Mouse (Mus musculus) erythroblast, embryonic 14.5 days (primary cell): ENCODE data around the gene Xxylt1. TPM values are rescaled to one million over a fixed set of nuclear protein-coding genes. Genes with fewer than 3 reads are reported as not detected.

Experiments
- H3K27me3 ChIP-seq: 2 replicates; pipeline ENCODE4 v1.6.1; 2012; ENCODE audit warnings: inconsistent platforms; ENCODE audit not compliant: control insufficient read depth
- H3K36me3 ChIP-seq: 2 replicates; pipeline ENCODE4 v1.6.1; 2012; ENCODE audit warnings: mild to moderate bottlenecking, inconsistent platforms; ENCODE audit not compliant: control insufficient read depth
- H3K4me1 ChIP-seq: 2 replicates; pipeline ENCODE4 v1.6.1; 2012; ENCODE audit warnings: inconsistent platforms; ENCODE audit not compliant: control insufficient read depth
- H3K4me3 ChIP-seq: replicated peaks from 2 replicates; pipeline ENCODE3; 2012; ENCODE audit warnings: moderate library complexity, mild to moderate bottlenecking, inconsistent platforms
- H3K9me3 ChIP-seq: 2 replicates; pipeline ENCODE4 v1.6.1; 2012; ENCODE audit warnings: low read length, inconsistent platforms, mixed read lengths; ENCODE audit not compliant: control insufficient read depth
- GATA1 ChIP-seq: IDR thresholded peaks from 2 replicates; pipeline ENCODE4 v1.6.1; 2012; ENCODE audit warnings: low read length, inconsistent platforms, mixed read lengths
- TAL1 ChIP-seq: IDR thresholded peaks from 3 replicates; pipeline ENCODE4 v1.6.1; 2012; ENCODE audit warnings: low read length, inconsistent platforms, mixed read lengths
- polyA plus RNA-seq: library from polyadenylated mRNA; stranded (reverse); fragments of >175 nt; gene quantifications from 2 replicates; pipeline ENCODE4 v1.2.3, GENCODE M21; 2012

Gene Xxylt1
- polyA plus RNA-seq, 1 experiment, result 0.04 TPM

GRCm38 (mm10) chr16:31080573-31081051 is 620 bp downstream of the Xxylt1 start:
- H3K27me3 ChIP-seq, result no peaks in the 10 kb centered on the region
- no peaks in the 10 kb centered on the region for H3K9me3 ChIP-seq
- H3K4me3 ChIP-seq, result peak overlapping the region; percentile 75
- peaks cover 25% of the 10 kb centered on the region for H3K4me1 ChIP-seq
- H3K36me3 ChIP-seq, result peaks cover 3% of the 10 kb centered on the region
- TF ChIP-seq GATA1, result no peak
- no peak for TF ChIP-seq TAL1

DNA sequence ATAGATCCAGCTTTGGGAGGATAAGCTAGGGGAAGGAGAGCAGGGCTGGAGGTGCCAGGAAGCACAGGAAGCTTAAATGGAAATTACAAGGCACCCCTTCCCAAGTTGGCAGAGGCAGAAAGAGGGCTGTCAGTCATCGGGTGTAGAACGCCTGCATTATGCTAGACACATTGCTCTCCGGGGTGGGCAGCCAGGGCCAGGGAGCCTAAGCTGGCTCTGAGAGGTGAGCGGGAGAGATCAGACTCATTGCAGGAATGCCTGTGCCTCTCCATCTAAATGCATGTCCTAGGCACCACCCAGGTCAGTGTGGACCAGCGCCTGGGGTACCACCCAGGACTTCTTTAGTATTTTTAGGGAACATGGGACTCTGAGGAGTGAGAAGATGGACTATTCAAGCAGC is 3.8 kb downstream of the Xxylt1 start:
- H3K27me3 ChIP-seq, result no peaks in the 10 kb centered on the region
- no peak overlapping the region for H3K4me3 ChIP-seq
- H3K9me3 ChIP-seq, result no peaks in the 10 kb centered on the region
- H3K36me3 ChIP-seq, result peaks cover 3% of the 10 kb centered on the region
- peaks cover 25% of the 10 kb centered on the region for H3K4me1 ChIP-seq
- TF ChIP-seq TAL1 (no peak), GATA1 (no peak)

DNA sequence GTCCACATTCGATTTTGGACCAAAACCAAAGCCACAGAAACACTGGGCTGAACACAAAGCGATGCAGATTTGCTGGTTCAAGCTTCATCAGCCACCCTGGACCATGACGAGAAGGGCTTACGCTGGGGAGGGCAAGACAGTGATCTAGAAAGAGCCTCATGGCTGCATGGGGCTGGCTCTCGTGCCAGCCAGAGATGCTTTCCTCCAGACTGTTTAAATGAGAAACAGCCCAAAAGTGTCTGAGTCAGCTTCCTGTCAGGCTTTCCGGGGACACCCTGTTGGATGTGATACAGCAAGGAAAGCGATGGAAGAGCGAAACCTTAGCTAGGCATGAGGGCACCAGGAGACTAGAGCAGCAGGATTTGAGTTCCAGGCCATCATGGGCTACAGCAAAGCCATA is 4.8 kb downstream of the Xxylt1 start:
- Histone ChIP-seq H3K36me3 (peaks cover 3% of the 10 kb centered on the region), H3K4me3 (no peak overlapping the region), H3K27me3 (no peaks in the 10 kb centered on the region), H3K9me3 (no peaks in the 10 kb centered on the region), H3K4me1 (peaks cover 18% of the 10 kb centered on the region)
- TF ChIP-seq GATA1 (no peak), TAL1 (no peak)

GRCm38 (mm10) chr16:31074324-31074908 is 6.8 kb downstream of the Xxylt1 start:
- no peak overlapping the region for H3K4me3 ChIP-seq
- no peaks in the 10 kb centered on the region for H3K9me3 ChIP-seq
- peaks cover 8% of the 10 kb centered on the region for H3K4me1 ChIP-seq
- no peaks in the 10 kb centered on the region for H3K27me3 ChIP-seq
- TF ChIP-seq TAL1 (no peak), GATA1 (no peak)
- peaks cover 3% of the 10 kb centered on the region for H3K36me3 ChIP-seq

GRCm38 (mm10) chr16:31071731-31072130 is 9.5 kb downstream of the Xxylt1 start:
- Histone ChIP-seq H3K27me3 (no peaks in the 10 kb centered on the region), H3K9me3 (no peaks in the 10 kb centered on the region), H3K4me1 (peaks cover 13% of the 10 kb centered on the region)

DNA sequence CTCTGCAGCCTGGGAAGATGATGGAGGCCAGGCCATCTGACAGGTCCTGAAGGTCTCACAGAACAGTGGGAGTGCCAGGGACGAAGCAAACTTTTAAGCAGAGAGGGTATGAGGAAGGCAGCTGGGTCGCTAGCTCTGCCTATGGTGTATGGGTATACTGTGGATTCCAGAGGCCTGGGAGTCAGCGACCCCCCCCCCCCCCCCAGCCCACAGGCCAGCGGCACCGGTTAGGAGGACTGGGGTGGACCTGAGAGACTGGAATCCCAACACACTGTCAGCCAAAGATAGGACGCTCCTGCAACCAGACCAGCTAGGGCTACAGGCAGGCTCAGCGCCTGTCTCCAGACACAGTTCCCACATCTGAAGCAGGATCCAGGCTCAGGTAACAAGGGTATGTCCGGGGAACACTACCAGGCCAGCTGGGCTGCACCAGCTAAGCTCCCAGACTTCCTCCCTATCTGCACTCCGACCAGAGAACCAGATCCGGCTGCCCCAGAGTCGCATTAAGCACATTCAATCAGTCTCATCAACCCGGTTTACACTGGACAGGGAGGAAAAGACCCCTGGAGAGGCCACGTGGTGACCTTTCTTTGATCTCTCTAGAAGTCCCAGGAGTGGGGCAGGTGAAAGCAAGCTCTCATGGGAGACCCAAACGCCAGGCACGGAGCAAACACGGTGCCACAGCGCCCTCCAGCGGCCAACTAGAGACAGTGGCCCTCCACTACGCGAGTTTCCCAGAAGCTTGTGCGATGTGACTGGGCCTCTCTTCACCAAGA is 10.7 kb downstream of the Xxylt1 start:
- H3K36me3 ChIP-seq, result no peaks in the 10 kb centered on the region
- TF ChIP-seq GATA1, result no peak
- no peak for TF ChIP-seq TAL1
- H3K9me3 ChIP-seq, result no peaks in the 10 kb centered on the region
- peaks cover 23% of the 10 kb centered on the region for H3K4me1 ChIP-seq
- no peak overlapping the region for H3K4me3 ChIP-seq
- no peaks in the 10 kb centered on the region for H3K27me3 ChIP-seq

More at GRCm38 (mm10) chr16:31071731-31072130, 9.5 kb downstream of the Xxylt1 start:
- no peaks in the 10 kb centered on the region; the same call in 1 of the 2 replicates for H3K36me3 ChIP-seq
- TF ChIP-seq TAL1 (no peak), GATA1 (no peak)
- H3K4me3 ChIP-seq, result no peak overlapping the region

GRCm38 (mm10) chr16:31069211-31070166 is 11.7 kb downstream of the Xxylt1 start:
- Histone ChIP-seq H3K27me3 (no peaks in the 10 kb centered on the region), H3K9me3 (no peaks in the 10 kb centered on the region), H3K36me3 (no peaks in the 10 kb centered on the region), H3K4me1 (peaks cover 23% of the 10 kb centered on the region), H3K4me3 (no peak overlapping the region)
- no peak for TF ChIP-seq GATA1
- no peak for TF ChIP-seq TAL1

- TF ChIP-seq GATA1 (no peak), TAL1 (no peak)
- no peak overlapping the region for H3K4me3 ChIP-seq
- no peaks in the 10 kb centered on the region for H3K9me3 ChIP-seq
- H3K36me3 ChIP-seq, result no peaks in the 10 kb centered on the region
- peaks cover 23% of the 10 kb centered on the region for H3K4me1 ChIP-seq
- no peaks in the 10 kb centered on the region for H3K27me3 ChIP-seq
Measured at GRCm38 (mm10) chr16:31068280-31068679, 13.0 kb downstream of the Xxylt1 start.
